Mouse (Mus musculus) liver, postnatal 0 days (tissue): ENCODE data around the gene Tmem184b.

ENCODE experiments used
- CTCF ChIP-seq: sonication (generic); IDR thresholded peaks from 2 replicates; pipeline ENCODE4 v1.5.1; 2016; ENCODE audit warnings: antibody characterized with exemption, low read depth
- EP300 ChIP-seq: IDR thresholded peaks from 2 replicates; pipeline ENCODE4 v1.6.1; 2016; ENCODE audit warnings: antibody characterized with exemption, low read depth, mild to moderate bottlenecking

DNA sequence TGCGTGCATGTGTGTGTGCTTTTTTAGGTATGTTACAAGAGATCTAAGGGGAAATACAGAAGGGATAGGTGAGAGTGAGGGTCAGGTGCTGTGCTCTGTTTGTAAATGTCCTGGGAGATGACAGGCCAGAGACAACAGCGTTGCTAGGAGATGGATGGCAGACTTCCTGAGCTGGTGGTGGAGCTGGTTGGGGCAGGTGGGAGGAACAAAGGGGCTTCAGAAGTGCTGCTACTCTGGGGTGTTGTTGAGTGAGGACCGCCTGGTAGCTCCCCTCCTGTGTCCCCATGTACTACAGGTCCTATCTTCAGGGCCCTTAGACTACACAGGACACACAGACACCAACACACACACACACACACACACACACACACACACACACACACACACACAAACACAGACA, 28.6 kb downstream of the Tmem184b start:
- TF ChIP-seq CTCF (no peak), EP300 (no peak)
